Mouse (Mus musculus): ENCODE data around the gene Cldn19.

- TF ChIP-seq CTCF (IDR thresholded peaks at IDR 0.05; ENCODE audit: control insufficient read depth, insufficient read depth, insufficient read length) (no peak), MAX (IDR thresholded peaks at IDR 0.05) (no peak), FOSL1 (IDR thresholded peaks at IDR 0.05; ENCODE audit: insufficient read depth, low read length, poor library complexity, severe bottlenecking) (no peak), MYOG (IDR thresholded peaks at IDR 0.05; ENCODE audit: control insufficient read depth, extremely low read depth, insufficient read length) (no peak), USF1 (IDR thresholded peaks at IDR 0.05; ENCODE audit: low read depth) (no peak), CEBPB (IDR thresholded peaks at IDR 0.05; ENCODE audit: low read depth) (no peak)
Measured at GRCm38 (mm10) chr4:119252025-119252808, 3.0 kb upstream of the Cldn19 start.

Measured in C2C12 (cell line).